Mouse (Mus musculus): ENCODE results near the gene Spaar.

- no peak for TF ChIP-seq ETS1 (IDR thresholded peaks at IDR 0.05; ENCODE audit: low read depth, low read length)
- TF ChIP-seq EP300 (IDR thresholded peaks at IDR 0.05; ENCODE audit: low read depth in 1 of 2, low read length in 2 of 2), result no peak
- no peak for TF ChIP-seq POLR2A (IDR thresholded peaks at IDR 0.05; ENCODE audit: control insufficient read depth in 1 of 2, insufficient read depth in 1 of 2, low read depth in 1 of 2, low read length in 2 of 2, poor library complexity in 1 of 2)
- TF ChIP-seq MAZ (IDR thresholded peaks at IDR 0.05; ENCODE audit: low read depth, low read length), result no peak
- TF ChIP-seq ZNF384 (IDR thresholded peaks at IDR 0.05; ENCODE audit: low read depth, low read length), result no peak
- TF ChIP-seq CTCF (IDR thresholded peaks at IDR 0.05 in 2 of 3, conservative IDR thresholded peaks at IDR 0.05 in 1 of 3; ENCODE audit: control insufficient read depth in 1 of 3, insufficient read depth in 1 of 3, low read depth in 2 of 3, low read length in 3 of 3, poor library complexity in 1 of 3, severe bottlenecking in 1 of 3), result peak in 1 of 3 experiments; percentile 29; a peak in 2 of 6 replicates
- TF ChIP-seq ZMIZ1 (IDR thresholded peaks at IDR 0.05; ENCODE audit: low read depth, low read length), result no peak
- TF ChIP-seq TCF12 (IDR thresholded peaks at IDR 0.05; ENCODE audit: low read depth, low read length), result no peak
- TF ChIP-seq NELFE (IDR thresholded peaks at IDR 0.05; ENCODE audit: low read depth, low read length), result no peak
- TF ChIP-seq MAFK (IDR thresholded peaks at IDR 0.05; ENCODE audit: borderline replicate concordance, low read depth, low read length), result no peak
- TF ChIP-seq SIN3A (IDR thresholded peaks at IDR 0.05; ENCODE audit: low read length), result no peak
- TF ChIP-seq HCFC1 (IDR thresholded peaks at IDR 0.05; ENCODE audit: low read depth, low read length), result no peak
- TF ChIP-seq TBP (IDR thresholded peaks at IDR 0.05; ENCODE audit: low read depth, low read length), result no peak
Measured at GRCm38 (mm10) chr4:43743099-43743498, 13.3 kb downstream of the Spaar start.
